Mouse (Mus musculus) kidney, embryonic 16.5 days (tissue): ENCODE results near the gene Cyb5r3. TPM values are rescaled to one million over a fixed set of nuclear protein-coding genes. Genes with fewer than 3 reads are reported as not detected.

Experiments used
- ATAC-seq: fragments of 200-750 bp; cut with Nextera tagmentation; 2 replicates; pipeline ENCODE4 v1.8.0; 2017; ENCODE audit warnings: moderate TSS enrichment; ENCODE audit not compliant: low FRiP score, low TSS enrichment
- H3K27ac ChIP-seq: fragments of 300-500 bp; sonication (generic); 2 replicates; pipeline ENCODE4 v1.5.1; 2014; ENCODE audit warnings: low read length
- H3K27me3 ChIP-seq: fragments of 300-500 bp; sonication (generic); 2 replicates; pipeline ENCODE4 v1.6.1; 2014; ENCODE audit warnings: low read length, control low read depth, mixed read lengths; ENCODE audit not compliant: insufficient read depth
- H3K36me3 ChIP-seq: fragments of 300-500 bp; sonication (generic); 2 replicates; pipeline ENCODE4 v1.6.1; 2014; ENCODE audit warnings: low read length, control low read depth, mixed read lengths; ENCODE audit not compliant: insufficient read depth
- H3K4me1 ChIP-seq: fragments of 300-500 bp; sonication (generic); 2 replicates; pipeline ENCODE4 v1.6.1; 2014; ENCODE audit warnings: low read length, control low read depth, mixed read lengths; ENCODE audit not compliant: insufficient read depth
- H3K4me2 ChIP-seq: fragments of 300-500 bp; sonication (generic); replicated peaks from 2 replicates; pipeline ENCODE4 v1.6.1; 2014; ENCODE audit warnings: low read depth, low read length
- H3K4me3 ChIP-seq: fragments of 300-500 bp; sonication (generic); 2 replicates; pipeline ENCODE4 v1.5.1; 2014; ENCODE audit warnings: mild to moderate bottlenecking, low read length
- H3K9ac ChIP-seq: fragments of 300-500 bp; sonication (generic); replicated peaks from 2 replicates; pipeline ENCODE4 v1.6.1; 2014; ENCODE audit warnings: low read length
- H3K9me3 ChIP-seq: fragments of 300-500 bp; sonication (generic); 2 replicates; pipeline ENCODE4 v1.6.1; 2016; ENCODE audit warnings: low read length, control low read depth
- WGBS: fragments of 180-500 bp; shearing (Covaris S2); extraction: QIAGEN DNeasy Blood & Tissue Kit; methylation state at CpG from one replicate; pipeline ENCODE4 v1.1.7; 2014; 5-methylcytosine and 5-hydroxymethylcytosine counted together
- polyA plus RNA-seq: library from polyadenylated mRNA; unstranded; fragments of >200 nt; fragmentation: Nextera tagmentation; extraction: Ambion mirVana; gene quantifications from 2 replicates; pipeline ENCODE4 v1.2.1, GENCODE M21; 2015

The Cyb5r3 gene
- polyA plus RNA-seq, 1 experiment from 2014 or later: 172 TPM

DNA sequence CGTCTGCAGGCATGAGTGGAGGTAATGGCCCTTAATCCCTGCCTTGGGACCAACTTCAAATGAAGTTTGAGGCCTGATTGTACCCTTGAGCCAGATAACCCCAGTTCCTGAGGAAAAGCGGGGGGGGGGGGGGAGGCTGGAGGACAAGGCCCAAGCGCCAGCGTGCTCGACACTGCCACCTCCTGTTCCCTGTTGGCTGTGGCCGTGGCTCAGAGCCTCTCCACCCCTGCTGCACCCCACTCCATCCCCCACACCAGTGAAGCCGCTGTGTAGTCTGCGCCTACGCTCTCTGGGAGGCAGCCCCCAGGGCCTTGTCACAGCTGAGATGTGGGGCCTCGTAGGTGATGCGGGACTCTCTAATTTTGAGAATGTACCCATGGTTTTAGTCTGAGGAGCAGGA, 59.5 kb downstream of the Cyb5r3 start:
- Histone ChIP-seq H3K9me3 (no peaks in the 10 kb centered on the region), H3K27ac (no peak overlapping the region), H3K4me2 (no peak overlapping the region; the same call in 1 of the 2 replicates), H3K4me3 (no peak overlapping the region), H3K9ac (peak overlapping the region; percentile 31; the same call in 1 of the 2 replicates), H3K27me3 (no peaks in the 10 kb centered on the region), H3K4me1 (peaks cover 3% of the 10 kb centered on the region; the same call in 1 of the 2 replicates), H3K36me3 (peaks cover 37% of the 10 kb centered on the region)
- 9% methylated on average over 10 of the region's 11 CpGs for WGBS
- ATAC-seq: peak; percentile 79; the same call in 1 of the 2 replicates

DNA sequence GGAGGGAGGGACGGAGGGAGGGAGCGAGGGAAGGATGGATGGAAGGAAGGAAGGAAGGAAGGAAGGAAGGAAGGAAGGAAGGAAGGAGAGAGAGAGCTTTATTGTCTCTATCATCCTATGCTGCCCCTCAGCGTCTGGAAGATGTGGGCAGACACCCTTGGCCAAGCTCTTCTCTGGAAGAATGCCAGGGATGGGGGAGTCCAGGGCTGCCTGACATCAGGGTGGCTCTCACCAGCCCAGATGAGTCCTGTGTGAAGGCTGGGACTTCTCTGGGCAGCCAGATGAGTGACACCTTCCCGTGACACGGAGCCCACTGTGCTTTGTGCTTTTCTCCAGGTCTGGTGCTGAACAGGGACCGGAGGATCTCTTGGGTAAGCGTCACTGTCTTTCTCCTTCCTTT, 60.5 kb downstream of the Cyb5r3 start:
- H3K27ac ChIP-seq: no peak overlapping the region
- no peaks in the 10 kb centered on the region for H3K9me3 ChIP-seq
- H3K27me3 ChIP-seq: no peaks in the 10 kb centered on the region
- no peak overlapping the region for H3K4me2 ChIP-seq
- peaks cover 3% of the 10 kb centered on the region; the same call in 1 of the 2 replicates for H3K4me1 ChIP-seq
- H3K4me3 ChIP-seq: no peak overlapping the region
- peaks cover 27% of the 10 kb centered on the region for H3K36me3 ChIP-seq
- 77% methylated on average over 7 of the region's 7 CpGs for WGBS
- ATAC-seq: no peak
- no peak overlapping the region for H3K9ac ChIP-seq

DNA sequence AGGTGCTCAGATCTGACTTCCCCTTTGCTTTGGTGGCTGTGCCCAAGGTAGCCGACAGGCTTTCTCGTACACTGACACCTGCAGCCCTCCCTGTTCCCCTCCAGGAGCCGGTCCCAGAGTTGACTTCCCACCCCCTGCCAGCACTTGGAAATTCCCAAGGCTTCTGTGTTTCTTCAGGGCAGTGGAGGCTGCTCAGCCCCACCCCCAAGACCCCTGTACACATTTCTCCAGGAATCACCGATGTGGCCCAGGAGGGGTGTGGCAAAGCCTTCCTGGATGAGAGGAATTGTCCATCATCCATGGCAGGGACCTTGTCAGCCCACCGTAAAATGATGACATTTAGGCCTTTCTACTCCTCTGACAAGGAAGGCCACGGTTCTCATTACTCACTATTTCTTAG, 61.1 kb downstream of the Cyb5r3 start:
- peaks cover 3% of the 10 kb centered on the region; the same call in 1 of the 2 replicates for H3K4me1 ChIP-seq
- WGBS: 60% methylated on average over 6 of the region's 6 CpGs

DNA sequence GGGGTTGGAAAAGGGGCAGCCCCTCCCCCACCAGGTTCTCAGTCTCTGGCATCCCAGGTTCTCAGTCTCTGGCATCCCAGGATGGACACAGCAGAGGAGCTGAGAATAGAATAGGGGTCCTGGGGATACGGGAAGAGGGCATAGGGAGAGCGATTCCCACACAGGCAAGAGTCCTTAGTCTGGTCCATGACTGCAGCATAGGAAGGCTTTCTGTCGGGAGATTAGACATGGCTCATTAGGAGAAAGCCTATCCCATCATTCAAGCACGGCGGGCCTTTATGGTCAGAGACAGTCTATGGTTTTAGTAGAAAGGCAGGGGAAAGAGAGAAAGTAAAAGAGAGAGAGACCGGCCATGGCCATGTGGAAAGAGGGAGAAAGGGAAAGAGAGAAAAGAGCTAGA, 64.6 kb downstream of the Cyb5r3 start:
- no peak overlapping the region for H3K9ac ChIP-seq
- 50% methylated on average over 6 of the region's 6 CpGs for WGBS
- H3K4me2 ChIP-seq: no peak overlapping the region
- 0 out of 2 replicates have a peak, but pooled peaks cover 4% of the 10 kb centered on the region for H3K36me3 ChIP-seq
- H3K4me3 ChIP-seq: no peak overlapping the region
- no peak overlapping the region for H3K27ac ChIP-seq
- H3K9me3 ChIP-seq: no peaks in the 10 kb centered on the region
- H3K27me3 ChIP-seq: no peaks in the 10 kb centered on the region
- no peak for ATAC-seq
- H3K4me1 ChIP-seq: peaks cover 3% of the 10 kb centered on the region; the same call in 1 of the 2 replicates

More for the DNA sequence above, 61.1 kb downstream of the Cyb5r3 start:
- no peak overlapping the region for H3K4me3 ChIP-seq
- no peak overlapping the region for H3K9ac ChIP-seq
- no peak overlapping the region for H3K4me2 ChIP-seq
- H3K27ac ChIP-seq: no peak overlapping the region
- no peak for ATAC-seq
- H3K9me3 ChIP-seq: no peaks in the 10 kb centered on the region
- H3K27me3 ChIP-seq: no peaks in the 10 kb centered on the region
- H3K36me3 ChIP-seq: peaks cover 22% of the 10 kb centered on the region

DNA sequence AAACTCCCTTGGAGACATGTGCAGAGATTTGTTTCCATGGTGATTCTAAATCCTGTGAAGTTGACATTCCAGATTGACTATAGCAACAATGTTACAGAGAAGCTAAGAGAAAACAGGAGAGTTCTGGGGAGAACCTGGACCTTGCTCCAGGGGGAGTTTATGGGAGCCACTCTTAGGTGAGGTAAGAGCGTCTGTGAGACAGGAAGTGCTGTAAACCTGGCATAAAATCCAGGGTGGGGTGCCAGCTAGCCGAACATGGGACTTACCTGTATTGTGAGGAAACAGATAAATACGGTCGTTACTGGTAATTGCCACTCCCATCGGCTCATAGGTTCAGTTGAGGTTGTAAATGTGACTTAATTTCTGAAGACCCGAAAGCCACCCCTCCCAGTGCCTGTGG, 66.0 kb downstream of the Cyb5r3 start:
- no peak for ATAC-seq
- H3K36me3 ChIP-seq: 0 out of 2 replicates have a peak, but pooled peaks cover 4% of the 10 kb centered on the region
- no peak overlapping the region for H3K27ac ChIP-seq
- no peak overlapping the region for H3K4me2 ChIP-seq
- H3K4me1 ChIP-seq: peaks cover 3% of the 10 kb centered on the region; the same call in 1 of the 2 replicates
- H3K9me3 ChIP-seq: no peaks in the 10 kb centered on the region
- 62% methylated on average over 6 of the region's 6 CpGs for WGBS
- no peak overlapping the region for H3K4me3 ChIP-seq
- H3K9ac ChIP-seq: no peak overlapping the region
- H3K27me3 ChIP-seq: no peaks in the 10 kb centered on the region

Other genes with a start within 250 kb of the Cyb5r3 start
- gene Tcf20, start 184.7 kb downstream of the Cyb5r3 start, polyA plus RNA-seq: 7.3 and 8.3 TPM in 2 replicates
- 2.6 and 3.3 TPM in 2 replicates for gene Nfam1, start 139.3 kb downstream of the Cyb5r3 start, polyA plus RNA-seq
- 67.5 and 70.7 TPM in 2 replicates for gene Serhl, start 83.1 kb downstream of the Cyb5r3 start, polyA plus RNA-seq
- 67.5 and 69.3 TPM in 2 replicates for gene Rrp7a, start 49.8 kb downstream of the Cyb5r3 start, polyA plus RNA-seq
- gene Poldip3, start 23.2 kb downstream of the Cyb5r3 start, polyA plus RNA-seq: 153 and 161 TPM in 2 replicates
- gene A4galt, start 79.2 kb upstream of the Cyb5r3 start, polyA plus RNA-seq: 22.9 and 26.8 TPM in 2 replicates
- gene Arfgap3, start 177.7 kb upstream of the Cyb5r3 start, polyA plus RNA-seq: 39.2 and 41.1 TPM in 2 replicates